8 mouse cellular contexts compared by ENCODE assay signal in genomic region chr9:61906912-61907311, GRCm38 (mm10). TPM values are rescaled to one million over a fixed set of nuclear protein-coding genes. Genes with fewer than 3 reads are reported as not detected.
DNase-seq lines count a peak whose midpoint lies in the region; ATAC-seq and TF ChIP-seq lines count a peak whose summit lies in the region.

No protein-coding gene starts in this region.

- 70% methylated on average over 10 of the region's 10 CpGs for WGBS in neural tube, embryonic 15.5 days

- H3K9me3 ChIP-seq in neural tube, embryonic 15.5 days (replicated peaks), result no peaks in the 10 kb centered on the region

- TF ChIP-seq CTCF in gastrocnemius, adult 2 months (IDR thresholded peaks at IDR 0.05), result peak; percentile 55
- TF ChIP-seq CTCF in testis, adult 2 months (IDR thresholded peaks at IDR 0.05; ENCODE audit: control insufficient read depth, insufficient read depth, insufficient replicate concordance, low read depth, low read length), result peak; percentile 54; the same call in 1 of the 2 replicates

- H3K27ac ChIP-seq in gastrocnemius, adult 2 months, result no peak overlapping the region
- no peak overlapping the region for H3K27ac ChIP-seq in testis, adult 2 months (ENCODE audit: control insufficient read depth, insufficient read depth, low read depth, low read length)
- no peak overlapping the region for H3K27ac ChIP-seq in neural tube, embryonic 15.5 days (replicated peaks)

- DNase-seq in gastrocnemius, adult 2 months, result peak; percentile 36
- DNase-seq in gastrocnemius, postnatal 4 days (ENCODE audit: low spot score in 2 of 2), result no peak
- DNase-seq in testis, postnatal 14 days (ENCODE audit: low spot score), result no peak
- peak; percentile 78 for DNase-seq in lung, postnatal 36 days
- DNase-seq in thymus, postnatal 14 days, result peak; percentile 73

- no peaks in the 10 kb centered on the region; the same call in 1 of the 2 replicates for H3K4me1 ChIP-seq in testis, adult 2 months (ENCODE audit: control insufficient read depth, insufficient read depth, low read length)
- peaks cover 10% of the 10 kb centered on the region for H3K4me1 ChIP-seq in neural tube, embryonic 15.5 days

- H3K4me3 ChIP-seq in gastrocnemius, adult 2 months, result no peak overlapping the region
- no peak overlapping the region for H3K4me3 ChIP-seq in testis, adult 2 months (ENCODE audit: control insufficient read depth, low read depth, low read length)
- H3K4me3 ChIP-seq in neural tube, embryonic 15.5 days (replicated peaks), result no peak overlapping the region

- intact Hi-C loops in gastrocnemius, adult 2 months (cut with DNase I), result no loop called here

- no peaks in the 10 kb centered on the region for H3K27me3 ChIP-seq in testis, adult 2 months (ENCODE audit: control insufficient read depth, insufficient read depth, low read length)
- no peaks in the 10 kb centered on the region for H3K27me3 ChIP-seq in neural tube, embryonic 15.5 days (replicated peaks)

- H3K4me2 ChIP-seq in neural tube, embryonic 15.5 days, result no peak overlapping the region

- H3K9ac ChIP-seq in neural tube, embryonic 15.5 days (replicated peaks), result no peak overlapping the region

- no peaks in the 10 kb centered on the region; the same call in 1 of the 2 replicates for H3K36me3 ChIP-seq in testis, adult 2 months (ENCODE audit: control insufficient read depth, insufficient read depth, low read length)
- H3K36me3 ChIP-seq in neural tube, embryonic 15.5 days, result peaks cover 13% of the 10 kb centered on the region

- TF ChIP-seq POLR2A in testis, adult 2 months (IDR thresholded peaks at IDR 0.05; ENCODE audit: control insufficient read depth, low read depth, low read length), result no peak

- peak; percentile 80 for ATAC-seq in erythroid progenitor cell, adult 5-6 weeks (replicated peaks; ENCODE audit: low FRiP score, poor library complexity, severe bottlenecking)
- no peak for ATAC-seq in neural tube, embryonic 15.5 days (ENCODE audit: low FRiP score)

RNA-seq across cellular contexts. Expression of gene Rplp1, which starts 7.4 kb away (rescaled TPM):
- total RNA-seq in gastrocnemius, adult 2 months (2021), result 1,000 to 10,000 TPM; 1,321 to 1,510 TPM
- total RNA-seq in gastrocnemius, postnatal 4 days (2021), result 1,000 to 10,000 TPM; 2,037 to 2,325 TPM
- polyA plus RNA-seq in testis, adult 2 months (2012; rRNA removed), result 1,808 and 2,296 TPM in 2 replicates
- total RNA-seq in erythroid progenitor cell, adult 5-6 weeks (2015; ENCODE audit: low replicate concordance), result 1,048 and 1,068 TPM in 2 replicates
- 1,077 and 1,422 TPM in 2 replicates for total RNA-seq in erythroid progenitor cell, adult 5-6 weeks (2017; ENCODE audit: low replicate concordance)
- polyA plus RNA-seq in neural tube, embryonic 15.5 days (2015; fragmentation: Nextera tagmentation; extraction: Ambion mirVana), result 998 and 1,098 TPM in 2 replicates

RNA-seq across cellular contexts. Expression of gene Kif23, which starts 39.7 kb away (rescaled TPM):
- 1 to 10 TPM in 1 of 2 experiments, under 1 TPM in 1; 0.69 to 1.5 TPM for total RNA-seq in gastrocnemius, adult 2 months (2021)
- 10 to 100 TPM; 39.2 to 41.4 TPM for total RNA-seq in gastrocnemius, postnatal 4 days (2021)
- polyA plus RNA-seq in testis, adult 2 months (2012; rRNA removed), result 8.4 and 12.8 TPM in 2 replicates
- total RNA-seq in erythroid progenitor cell, adult 5-6 weeks (2015; ENCODE audit: low replicate concordance), result 601 and 611 TPM in 2 replicates
- total RNA-seq in erythroid progenitor cell, adult 5-6 weeks (2017; ENCODE audit: low replicate concordance), result 1,112 and 1,280 TPM in 2 replicates
- 12.3 and 33.6 TPM in 2 replicates for polyA plus RNA-seq in neural tube, embryonic 15.5 days (2015; fragmentation: Nextera tagmentation; extraction: Ambion mirVana)

Comparison
In these comparisons a context has a peak if more than half of its experiments do, and no peak if none do; other contexts are left out.
1. DNase-seq: peak in gastrocnemius, adult 2 months (single experiment), lung, postnatal 36 days (single experiment) and thymus, postnatal 14 days (single experiment); none in gastrocnemius, postnatal 4 days (0 of 2) and testis, postnatal 14 days (single experiment).
2. RNA of gene Kif23, which starts 39.7 kb away (total RNA-seq): 601 to 1,280 TPM in erythroid progenitor cell, adult 5-6 weeks and 39.2 to 41.4 TPM in gastrocnemius, postnatal 4 days; 0.69 to 1.5 TPM in gastrocnemius, adult 2 months; every median in the first group is over 10 times any median in the second.